Mouse (Mus musculus) erythroblast, embryonic 14.5 days (primary cell): ENCODE measurements around the gene Rdh16f1.

Experiments
- GATA1 ChIP-seq: IDR thresholded peaks from 2 replicates; pipeline ENCODE4 v1.6.1; 2012; ENCODE audit warnings: low read length, inconsistent platforms, mixed read lengths
- TAL1 ChIP-seq: IDR thresholded peaks from 3 replicates; pipeline ENCODE4 v1.6.1; 2012; ENCODE audit warnings: low read length, inconsistent platforms, mixed read lengths

DNA sequence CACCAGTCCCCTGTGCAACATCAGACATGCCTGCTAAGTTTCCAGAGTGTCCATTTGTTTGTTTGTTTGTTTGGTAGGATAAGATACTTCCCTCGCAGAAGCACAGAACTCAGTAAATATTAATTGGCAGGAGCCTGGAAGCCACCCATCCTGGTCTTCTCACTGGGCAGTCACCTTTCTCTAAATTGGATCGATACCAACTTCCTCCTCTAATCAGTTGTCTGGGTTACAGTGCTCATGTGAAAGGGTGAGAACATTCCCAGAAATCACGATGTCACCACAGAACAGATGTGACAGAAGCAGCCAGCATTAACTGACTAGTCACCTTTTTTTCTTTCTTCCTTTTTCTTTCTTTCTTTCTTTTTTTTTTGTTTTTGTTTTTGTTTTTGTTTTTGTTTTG is 4.3 kb upstream of the Rdh16f1 start:
- TF ChIP-seq GATA1 (no peak), TAL1 (no peak)
